In genomic region chr14:56864641-56865040, GRCm38 (mm10) we compare ENCODE assay signal across 9 mouse cellular contexts. TPM values are rescaled to one million over a fixed set of nuclear protein-coding genes. Genes with fewer than 3 reads are reported as not detected.
DNase-seq lines count a peak whose midpoint lies in the region; ATAC-seq and TF ChIP-seq lines count a peak whose summit lies in the region.
"Had no signal": no experiment of that assay in that cellular context is flagged by ENCODE, and none has a peak within 500 bp of the region (broad histone marks: within the 10 kb centered on the region; RNA-seq: fewer than 3 reads in every experiment).

No protein-coding gene starts in this region.

- peak overlapping the region; percentile 75 for H3K4me2 ChIP-seq in heart, embryonic 15.5 days
- peak overlapping the region; percentile 78 for H3K4me2 ChIP-seq in embryonic facial prominence, embryonic 12.5 days (replicated peaks)
- H3K4me2 ChIP-seq in intestine, embryonic 15.5 days (replicated peaks), result peak overlapping the region; percentile 77
- H3K4me2 ChIP-seq in midbrain, embryonic 16.5 days (ENCODE audit: low read length), result peak overlapping the region; percentile 56

- 10% methylated on average over 13 of the region's 13 CpGs for WGBS in heart, embryonic 15.5 days
- WGBS in embryonic facial prominence, embryonic 12.5 days, result 5% methylated on average over 13 of the region's 13 CpGs
- 11% methylated on average over 13 of the region's 13 CpGs for WGBS in intestine, embryonic 15.5 days
- 4% methylated on average over 13 of the region's 13 CpGs for WGBS in midbrain, embryonic 16.5 days
- 9% methylated on average over 13 of the region's 13 CpGs for WGBS in thymus, adult 2 months

- H3K36me3 ChIP-seq in heart, embryonic 15.5 days, result no peaks in the 10 kb centered on the region
- H3K36me3 ChIP-seq in embryonic facial prominence, embryonic 12.5 days, result no peaks in the 10 kb centered on the region
- H3K36me3 ChIP-seq in intestine, embryonic 15.5 days, result no peaks in the 10 kb centered on the region
- no peaks in the 10 kb centered on the region for H3K36me3 ChIP-seq in midbrain, embryonic 16.5 days (ENCODE audit: control insufficient read depth, insufficient read depth, low read length)
- H3K36me3 ChIP-seq in thymus, adult 2 months (ENCODE audit: control insufficient read depth, insufficient read depth, low read length), result no peaks in the 10 kb centered on the region

- no peaks in the 10 kb centered on the region; the same call in 1 of the 2 replicates for H3K4me1 ChIP-seq in heart, embryonic 15.5 days (replicated peaks)
- no peaks in the 10 kb centered on the region; the same call in 1 of the 2 replicates for H3K4me1 ChIP-seq in embryonic facial prominence, embryonic 12.5 days
- no peaks in the 10 kb centered on the region for H3K4me1 ChIP-seq in intestine, embryonic 15.5 days (replicated peaks)
- H3K4me1 ChIP-seq in midbrain, embryonic 16.5 days (ENCODE audit: control insufficient read depth, insufficient read depth, low read length), result no peaks in the 10 kb centered on the region
- H3K4me1 ChIP-seq in thymus, adult 2 months (replicated peaks; ENCODE audit: control insufficient read depth, insufficient read depth, low read length), result no peaks in the 10 kb centered on the region

- no peak for TF ChIP-seq POLR2A in thymus, adult 2 months (IDR thresholded peaks at IDR 0.05; ENCODE audit: control insufficient read depth, extremely low read depth, insufficient read depth, low read length, poor library complexity)

- DNase-seq in heart, adult 11 months, result no peak
- no peak for DNase-seq in cerebellum, postnatal 36 days
- no peak for DNase-seq in thymus, adult 2 months
- no peak for DNase-seq in urinary bladder, adult 2 months (ENCODE audit: low spot score)
- DNase-seq: kidney, postnatal 36 days had no signal

- ATAC-seq in heart, embryonic 15.5 days (replicated peaks; ENCODE audit: insufficient number of reproducible peaks, insufficient read depth, low FRiP score, low read depth), result no peak
- no peak for ATAC-seq in embryonic facial prominence, embryonic 12.5 days (ENCODE audit: insufficient number of reproducible peaks, insufficient read depth, low FRiP score, low TSS enrichment)
- ATAC-seq in intestine, embryonic 15.5 days, result no peak
- ATAC-seq in midbrain, embryonic 16.5 days, result no peak

- TF ChIP-seq CTCF in thymus, adult 2 months (IDR thresholded peaks at IDR 0.05; ENCODE audit: borderline replicate concordance, control insufficient read depth, extremely low read depth, insufficient read depth, low read length, poor library complexity), result no peak

- no peak overlapping the region for H3K27ac ChIP-seq in heart, embryonic 15.5 days
- no peak overlapping the region for H3K27ac ChIP-seq in embryonic facial prominence, embryonic 12.5 days
- H3K27ac ChIP-seq in intestine, embryonic 15.5 days, result no peak overlapping the region
- no peak overlapping the region for H3K27ac ChIP-seq in midbrain, embryonic 16.5 days (ENCODE audit: low read length)
- H3K27ac ChIP-seq in thymus, adult 2 months (ENCODE audit: control insufficient read depth, insufficient read depth, low read length), result no peak overlapping the region

- H3K27me3 ChIP-seq in heart, embryonic 15.5 days, result peaks cover 23% of the 10 kb centered on the region
- H3K27me3 ChIP-seq in embryonic facial prominence, embryonic 12.5 days, result peaks cover 27% of the 10 kb centered on the region
- H3K27me3 ChIP-seq in intestine, embryonic 15.5 days (replicated peaks), result peaks cover 10% of the 10 kb centered on the region
- peaks cover 18% of the 10 kb centered on the region for H3K27me3 ChIP-seq in midbrain, embryonic 16.5 days (ENCODE audit: control insufficient read depth, insufficient read depth, low read depth, low read length)
- H3K27me3 ChIP-seq in thymus, adult 2 months (ENCODE audit: control insufficient read depth, insufficient read depth, low read length), result peaks cover 3% of the 10 kb centered on the region; the same call in 1 of the 2 replicates

- no peaks in the 10 kb centered on the region for H3K9me3 ChIP-seq in heart, embryonic 15.5 days (replicated peaks)
- H3K9me3 ChIP-seq in embryonic facial prominence, embryonic 12.5 days, result no peaks in the 10 kb centered on the region
- no peaks in the 10 kb centered on the region for H3K9me3 ChIP-seq in intestine, embryonic 15.5 days
- H3K9me3 ChIP-seq in midbrain, embryonic 16.5 days (replicated peaks; ENCODE audit: control insufficient read depth, low read length, poor library complexity, severe bottlenecking), result no peaks in the 10 kb centered on the region

- H3K9ac ChIP-seq in heart, embryonic 15.5 days, result peak overlapping the region; percentile 41
- H3K9ac ChIP-seq in embryonic facial prominence, embryonic 12.5 days, result peak overlapping the region; percentile 56
- H3K9ac ChIP-seq in intestine, embryonic 15.5 days, result no peak overlapping the region
- H3K9ac ChIP-seq in midbrain, embryonic 16.5 days (ENCODE audit: low read depth, low read length), result no peak overlapping the region

- H3K4me3 ChIP-seq in heart, embryonic 15.5 days, result peak overlapping the region; percentile 46
- H3K4me3 ChIP-seq in embryonic facial prominence, embryonic 12.5 days, result peak overlapping the region; percentile 47
- peak overlapping the region; percentile 37 for H3K4me3 ChIP-seq in intestine, embryonic 15.5 days (replicated peaks)
- peak overlapping the region; percentile 29 for H3K4me3 ChIP-seq in midbrain, embryonic 16.5 days (ENCODE audit: low read depth, low read length)
- no peak overlapping the region for H3K4me3 ChIP-seq in thymus, adult 2 months (ENCODE audit: control insufficient read depth, insufficient read depth, low read length)

RNA-seq across cellular contexts. Expression of gene Zmym2, which starts 21.8 kb away (rescaled TPM):
- polyA plus RNA-seq in heart, embryonic 15.5 days (2015; fragmentation: Nextera tagmentation; extraction: Ambion mirVana), result 26.8 and 28.4 TPM in 2 replicates
- polyA plus RNA-seq in embryonic facial prominence, embryonic 12.5 days (2016; fragmentation: Nextera tagmentation; extraction: Ambion mirVana), result 68.5 and 69.8 TPM in 2 replicates
- 30.1 and 30.3 TPM in 2 replicates for polyA plus RNA-seq in intestine, embryonic 15.5 days (2015; fragmentation: Nextera tagmentation; extraction: Ambion mirVana)
- polyA plus RNA-seq in midbrain, embryonic 16.5 days (2015; fragmentation: Nextera tagmentation; extraction: Ambion mirVana), result 64.3 and 68.3 TPM in 2 replicates
- polyA plus RNA-seq in thymus, adult 2 months (2012; rRNA removed), result 15.3 and 16.6 TPM in 2 replicates
- polyA plus RNA-seq in urinary bladder, adult 2 months (2012; rRNA removed), result 31.5 and 35.1 TPM in 2 replicates

RNA-seq across cellular contexts. Expression of gene Zmym5, which starts 53.1 kb away (rescaled TPM):
- polyA plus RNA-seq in heart, embryonic 15.5 days (2015; fragmentation: Nextera tagmentation; extraction: Ambion mirVana), result 16.7 and 17.3 TPM in 2 replicates
- polyA plus RNA-seq in embryonic facial prominence, embryonic 12.5 days (2016; fragmentation: Nextera tagmentation; extraction: Ambion mirVana), result 30.8 and 33.3 TPM in 2 replicates
- 18.5 and 19.4 TPM in 2 replicates for polyA plus RNA-seq in intestine, embryonic 15.5 days (2015; fragmentation: Nextera tagmentation; extraction: Ambion mirVana)
- polyA plus RNA-seq in midbrain, embryonic 16.5 days (2015; fragmentation: Nextera tagmentation; extraction: Ambion mirVana), result 36.4 and 38.5 TPM in 2 replicates
- polyA plus RNA-seq in thymus, adult 2 months (2012; rRNA removed), result 5.0 and 6.9 TPM in 2 replicates
- 37.0 and 38.2 TPM in 2 replicates for polyA plus RNA-seq in urinary bladder, adult 2 months (2012; rRNA removed)

Comparison
In these comparisons a context has a peak if more than half of its experiments do, and no peak if none do; other contexts are left out.
1. H3K9ac ChIP-seq: peak in heart, embryonic 15.5 days (single experiment) and embryonic facial prominence, embryonic 12.5 days (single experiment); none in intestine, embryonic 15.5 days (single experiment) and midbrain, embryonic 16.5 days (single experiment).
2. Peak in every context shown above with its lines, with median percentiles within 50 percentile points of each other: H3K4me2 ChIP-seq.